Mouse (Mus musculus): Measurements from ENCODE around the gene Hlx.

Hlx gene

DNA sequence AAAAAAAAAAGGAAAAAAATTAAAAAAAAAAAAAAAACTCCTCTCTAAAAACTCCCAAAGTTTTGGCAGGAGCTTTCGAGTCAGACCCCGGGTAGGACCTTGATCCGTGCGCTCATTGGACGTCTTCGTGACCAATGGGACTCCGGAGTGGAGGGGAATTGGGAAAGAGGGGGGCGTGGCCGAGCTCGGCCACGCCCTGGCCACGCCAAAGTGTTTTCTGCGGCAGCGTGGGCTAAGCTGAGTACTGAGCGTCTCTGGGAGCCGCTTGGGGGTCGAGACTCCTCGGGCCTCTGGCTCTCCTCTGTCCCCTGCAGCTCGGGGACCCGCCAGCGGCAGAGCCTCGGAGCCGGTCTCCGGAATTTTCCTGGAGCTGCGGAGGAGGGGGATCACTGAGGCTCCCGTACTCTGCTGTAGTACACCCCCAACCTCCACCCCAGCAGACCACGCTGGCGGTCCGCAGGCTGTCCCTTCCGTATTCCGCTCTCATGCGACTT, at the start of gene Hlx:
Hlx (minus strand) TSS at position 64 of the 494 bp plus-strand sequence.
- peak; percentile 60 for DNase-seq (ENCODE audit: low read depth)

DNA sequence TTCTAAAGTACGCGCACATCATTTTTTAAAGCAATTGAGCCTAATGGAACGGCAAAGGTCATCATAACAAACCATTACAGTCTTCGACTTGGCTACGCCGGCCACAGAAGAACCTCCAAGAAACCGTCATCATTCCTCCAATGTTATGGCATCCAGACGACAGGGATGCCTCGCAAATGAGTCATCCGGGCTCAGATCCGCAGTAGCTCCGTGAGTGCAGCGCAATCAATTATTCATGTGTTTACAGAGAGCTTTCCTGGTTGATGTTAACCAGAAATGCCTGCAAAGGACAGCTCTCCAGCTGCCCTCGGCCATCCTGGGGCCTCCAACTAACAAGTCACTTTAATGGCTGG, 49.7 kb upstream of the Hlx start:
- no peak for DNase-seq (ENCODE audit: low read depth)

- DNase-seq (ENCODE audit: low read depth): peak; percentile 35
Measured at GRCm38 (mm10) chr1:184781286-184782160, 49.1 kb upstream of the Hlx start.

- DNase-seq (ENCODE audit: low read depth): no peak
Measured at GRCm38 (mm10) chr1:184778157-184778556, 45.7 kb upstream of the Hlx start.

DNA sequence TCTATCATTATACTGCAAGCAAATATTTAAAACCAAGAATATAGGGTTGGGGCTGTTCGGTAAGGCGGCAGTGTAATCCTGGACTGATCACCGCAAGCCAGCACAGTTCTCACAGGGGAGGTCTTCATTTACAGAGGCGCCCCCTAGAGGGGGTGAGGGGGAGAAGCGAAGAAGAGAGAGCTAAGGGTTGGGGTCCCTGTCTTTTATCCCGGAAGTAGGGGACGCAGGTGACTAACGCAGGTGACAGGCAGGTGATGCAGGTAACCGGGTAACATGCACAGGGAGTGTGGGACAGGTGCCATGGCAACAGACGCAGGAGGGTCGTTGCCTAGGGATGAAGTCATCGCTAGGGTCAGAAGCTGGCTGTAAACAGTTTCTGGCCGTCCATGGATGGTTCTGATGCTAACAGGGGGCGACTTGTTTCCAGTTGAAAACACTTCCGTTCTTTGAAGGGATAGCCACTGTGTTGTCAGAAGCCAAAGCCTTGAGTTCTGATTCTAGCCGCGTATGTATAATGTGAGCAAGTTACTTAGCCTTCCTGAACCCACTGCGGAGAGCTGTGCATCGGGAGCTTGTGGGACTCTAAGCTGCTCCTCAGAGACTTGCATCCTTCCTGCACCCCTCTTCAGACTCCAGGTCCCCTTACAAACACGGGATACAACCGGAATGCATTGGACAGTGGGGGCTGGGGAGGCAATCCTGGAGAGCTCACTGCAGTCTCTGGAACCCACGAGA, 44.8 kb upstream of the Hlx start:
- DNase-seq (ENCODE audit: low read depth): no peak

GRCm38 (mm10) chr1:184775289-184775688, 42.9 kb upstream of the Hlx start:
- DNase-seq (ENCODE audit: low read depth): no peak

DNA sequence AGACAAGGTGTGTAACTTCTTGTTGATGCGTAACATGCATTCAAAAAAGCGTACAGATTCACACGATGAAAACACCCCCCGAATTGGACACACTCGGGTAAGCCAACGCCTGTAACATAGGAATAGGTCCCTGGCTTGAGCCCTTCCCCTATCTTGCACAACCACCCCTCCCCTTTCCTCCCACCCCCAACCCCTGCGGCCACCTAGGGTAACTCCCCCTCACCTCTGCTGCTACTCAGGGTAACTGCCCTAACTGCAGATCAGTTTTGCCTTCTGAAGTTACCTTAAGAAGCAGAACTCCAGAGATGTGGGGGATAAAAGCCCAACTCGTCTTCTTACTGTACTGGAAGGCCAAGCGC, 39.5 kb upstream of the Hlx start:
- no peak for DNase-seq (ENCODE audit: low read depth)

DNA sequence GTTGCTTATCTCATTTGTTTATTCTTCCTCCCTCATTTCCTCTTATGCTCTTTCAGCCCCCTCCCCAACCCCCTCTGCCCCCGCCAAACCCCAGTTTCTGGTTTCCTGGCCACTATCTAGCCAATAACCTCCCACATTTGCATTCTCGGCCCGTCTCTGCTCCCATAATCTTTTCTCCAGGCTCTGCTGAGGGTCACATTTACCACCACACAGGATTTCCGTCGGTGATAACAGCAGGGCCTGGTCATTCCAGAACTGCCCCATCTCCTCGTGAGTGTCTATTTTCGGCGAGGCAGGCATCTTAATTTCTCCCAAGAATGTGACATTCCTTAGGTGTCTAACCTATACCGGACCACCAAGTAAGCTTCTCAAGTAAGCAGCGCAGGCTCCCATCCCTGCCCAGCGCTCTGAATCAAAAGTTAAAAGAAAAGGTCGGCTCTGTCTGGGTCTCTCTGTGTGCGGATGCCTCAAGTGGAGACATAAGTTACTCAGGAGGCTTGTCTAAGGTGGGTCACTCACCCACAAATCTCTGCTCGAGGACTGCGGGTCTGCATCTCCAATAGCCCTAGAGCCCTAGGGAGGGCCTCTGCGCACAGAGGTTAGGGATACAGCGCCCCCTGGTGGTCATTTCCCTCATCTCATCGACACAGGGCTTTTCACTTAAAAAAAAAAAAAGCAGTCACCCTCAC, 38.9 kb upstream of the Hlx start:
- peak; percentile 42 for DNase-seq (ENCODE audit: low read depth)

- DNase-seq (ENCODE audit: low read depth): no peak
Measured at GRCm38 (mm10) chr1:184763866-184764265, 31.4 kb upstream of the Hlx start.

DNA sequence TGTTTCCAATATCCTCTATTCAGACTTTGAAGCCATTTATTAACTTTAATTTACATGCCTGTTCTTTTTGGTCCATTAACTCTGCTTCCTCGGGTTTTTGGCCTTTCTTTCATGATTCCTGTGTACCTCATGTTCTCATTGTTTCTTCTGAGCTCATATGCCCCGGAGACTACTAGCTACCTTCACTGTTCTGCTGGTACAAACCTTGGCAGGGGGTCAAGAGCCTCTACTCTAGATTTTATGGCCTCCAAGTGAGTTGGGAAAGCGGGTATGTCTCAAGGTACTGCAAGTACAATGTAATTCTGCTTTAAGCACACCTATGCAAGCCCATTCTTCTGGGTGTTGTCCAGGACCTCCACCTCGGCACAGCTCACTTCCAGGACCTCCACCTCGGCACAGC, 30.5 kb upstream of the Hlx start:
- DNase-seq (ENCODE audit: low read depth): no peak

GRCm38 (mm10) chr1:184761988-184762387, 29.6 kb upstream of the Hlx start:
- DNase-seq (ENCODE audit: low read depth): no peak

DNA sequence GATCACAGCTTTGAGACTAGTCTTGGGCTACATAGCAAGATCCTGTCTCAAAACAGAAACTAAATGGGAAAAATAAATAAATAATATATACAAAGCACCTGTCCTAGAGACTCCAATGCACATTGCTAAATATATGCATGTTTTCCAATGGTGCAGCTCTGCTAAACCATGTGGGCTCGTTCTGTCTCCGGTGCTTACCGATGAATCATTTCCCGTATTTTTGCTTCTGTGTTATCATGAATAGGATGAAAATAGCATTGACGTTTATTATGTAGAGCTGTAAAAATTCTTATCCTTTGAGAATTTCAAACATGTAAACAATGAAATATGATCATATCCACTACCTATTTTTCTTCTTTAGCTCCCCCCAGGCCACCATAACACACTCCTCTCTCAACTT, 20.3 kb upstream of the Hlx start:
- no peak for DNase-seq (ENCODE audit: low read depth)

DNA sequence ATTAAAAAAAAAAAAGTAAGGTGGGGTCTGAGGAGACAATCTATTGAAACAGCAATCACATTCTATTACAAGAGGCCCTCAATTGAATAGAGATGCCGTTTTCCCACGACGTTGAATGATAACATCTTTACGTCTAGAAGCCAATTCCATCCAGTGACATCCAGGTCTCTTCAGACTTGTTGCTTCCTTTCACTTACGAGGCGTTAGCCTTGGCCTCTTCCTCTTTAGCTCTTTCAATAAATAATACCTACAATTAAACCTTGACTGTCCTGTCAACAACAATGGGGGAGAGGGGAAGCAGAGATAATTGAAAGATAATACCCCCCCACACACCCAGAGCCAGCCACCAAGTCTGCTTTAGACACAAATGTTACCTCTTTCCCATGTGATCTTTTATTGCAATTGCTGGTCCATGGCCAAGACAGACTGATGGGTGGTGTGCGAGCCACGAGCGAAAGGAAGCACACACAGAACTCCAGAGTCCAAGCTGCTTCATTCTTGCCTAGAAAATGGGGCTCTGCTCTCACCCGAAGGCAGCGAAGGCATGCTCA, 17.8 kb upstream of the Hlx start:
- no peak for DNase-seq (ENCODE audit: low read depth)

DNA sequence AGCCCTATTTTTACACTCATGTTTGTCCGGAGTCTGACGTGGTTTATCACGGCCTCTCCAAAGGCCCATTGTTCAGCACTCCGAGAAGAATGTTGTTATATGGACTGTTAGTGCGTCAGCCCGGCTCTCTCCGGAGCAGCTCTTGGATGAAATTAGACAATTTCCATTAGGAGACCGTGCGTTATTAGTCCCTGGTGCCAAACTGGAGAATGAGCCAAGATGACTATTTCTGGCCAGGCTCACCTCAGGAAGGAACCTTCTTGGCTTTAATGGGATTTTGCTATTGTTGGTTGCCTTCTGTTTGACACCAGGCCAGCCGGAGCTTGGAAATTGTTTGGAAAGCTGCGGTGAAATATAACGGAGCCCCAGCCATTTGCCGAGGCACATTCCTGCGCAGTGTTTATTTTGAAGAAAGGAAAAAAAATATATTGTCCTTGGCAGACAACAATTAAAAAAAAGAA, 16.3 kb upstream of the Hlx start:
- DNase-seq (ENCODE audit: low read depth): no peak

GRCm38 (mm10) chr1:184737876-184738479, 5.6 kb upstream of the Hlx start:
- DNase-seq (ENCODE audit: low read depth): no peak

- no peak for DNase-seq (ENCODE audit: low read depth)
Measured at GRCm38 (mm10) chr1:184737228-184737627, 4.8 kb upstream of the Hlx start.

DNA sequence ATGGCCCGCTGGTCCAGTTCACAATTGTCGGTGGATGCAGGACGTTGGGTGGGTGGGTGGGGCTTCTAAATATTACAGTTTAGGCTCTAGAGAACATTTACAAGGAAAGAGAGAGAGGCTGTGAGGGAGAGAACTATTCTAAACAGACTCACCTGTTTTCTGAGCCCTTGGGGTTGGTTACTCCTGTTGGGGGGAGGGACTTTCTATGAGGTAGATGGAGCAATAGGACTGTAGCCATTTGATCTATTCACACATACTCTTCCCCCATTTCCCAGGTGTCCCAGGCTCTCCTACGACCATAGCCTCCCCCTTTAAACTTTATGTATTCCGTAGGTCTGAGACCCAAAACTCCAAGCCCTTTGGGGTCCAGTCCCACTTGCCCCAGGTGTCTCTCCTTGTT, 3.8 kb upstream of the Hlx start:
- no peak for DNase-seq (ENCODE audit: low read depth)

- DNase-seq (ENCODE audit: low read depth): no peak
Measured at GRCm38 (mm10) chr1:184734991-184735920, 2.8 kb upstream of the Hlx start.

GRCm38 (mm10) chr1:184734067-184734830, 1.8 kb upstream of the Hlx start:
- no peak for DNase-seq (ENCODE audit: low read depth)

Data from c-Kit-positive CD71-positive TER-119-negative erythroid progenitor cells, embryonic 14.5 days (primary cell).